Mouse (Mus musculus) midbrain, embryonic 12.5 days (tissue): ENCODE results near the gene Ninj1. TPM values are rescaled to one million over a fixed set of nuclear protein-coding genes. Genes with fewer than 3 reads are reported as not detected.
A peak's percentile ranks its signal among the peaks of the same experiment; 100 is the strongest.

Experiments
- ATAC-seq: fragments of 200-750 bp; cut with Nextera tagmentation; 2 replicates; pipeline ENCODE4 v1.8.0; 2017; ENCODE audit warnings: low read depth, moderate TSS enrichment, moderate library complexity; ENCODE audit not compliant: low FRiP score
- H3K27ac ChIP-seq: fragments of 300-500 bp; sonication (generic); replicated peaks from 2 replicates; pipeline ENCODE4 v1.5.1; 2016; ENCODE audit warnings: mild to moderate bottlenecking
- H3K27me3 ChIP-seq: fragments of 300-500 bp; sonication (generic); 2 replicates; pipeline ENCODE4 v1.6.1; 2016; ENCODE audit warnings: mild to moderate bottlenecking
- H3K36me3 ChIP-seq: fragments of 300-500 bp; sonication (generic); 2 replicates; pipeline ENCODE4 v1.6.1; 2016
- H3K4me1 ChIP-seq: fragments of 300-500 bp; sonication (generic); 2 replicates; pipeline ENCODE4 v1.6.1; 2016
- H3K4me2 ChIP-seq: fragments of 300-500 bp; sonication (generic); replicated peaks from 2 replicates; pipeline ENCODE4 v1.6.1; 2016; ENCODE audit warnings: mild to moderate bottlenecking, moderate library complexity
- H3K4me3 ChIP-seq: fragments of 300-500 bp; sonication (generic); 2 replicates; pipeline ENCODE4 v1.5.1; 2016; ENCODE audit warnings: mild to moderate bottlenecking
- H3K9ac ChIP-seq: fragments of 300-500 bp; sonication (generic); replicated peaks from 2 replicates; pipeline ENCODE4 v1.6.1; 2016; ENCODE audit warnings: mild to moderate bottlenecking, moderate library complexity
- H3K9me3 ChIP-seq: fragments of 300-500 bp; sonication (generic); 2 replicates; pipeline ENCODE4 v1.6.1; 2016; ENCODE audit warnings: mild to moderate bottlenecking
- WGBS: fragments of 180-500 bp; shearing (Covaris S2); methylation state at CpG from one replicate; pipeline ENCODE4 v1.1.7; 2016; 5-methylcytosine and 5-hydroxymethylcytosine counted together
- polyA plus RNA-seq: library from polyadenylated mRNA; unstranded; fragments of >200 nt; fragmentation: Nextera tagmentation; extraction: Ambion mirVana; gene quantifications from 2 replicates; pipeline ENCODE4 v1.2.1, GENCODE M21; 2016

Ninj1 gene
- polyA plus RNA-seq, 1 experiment from 2014 or later: 16.7 TPM

DNA sequence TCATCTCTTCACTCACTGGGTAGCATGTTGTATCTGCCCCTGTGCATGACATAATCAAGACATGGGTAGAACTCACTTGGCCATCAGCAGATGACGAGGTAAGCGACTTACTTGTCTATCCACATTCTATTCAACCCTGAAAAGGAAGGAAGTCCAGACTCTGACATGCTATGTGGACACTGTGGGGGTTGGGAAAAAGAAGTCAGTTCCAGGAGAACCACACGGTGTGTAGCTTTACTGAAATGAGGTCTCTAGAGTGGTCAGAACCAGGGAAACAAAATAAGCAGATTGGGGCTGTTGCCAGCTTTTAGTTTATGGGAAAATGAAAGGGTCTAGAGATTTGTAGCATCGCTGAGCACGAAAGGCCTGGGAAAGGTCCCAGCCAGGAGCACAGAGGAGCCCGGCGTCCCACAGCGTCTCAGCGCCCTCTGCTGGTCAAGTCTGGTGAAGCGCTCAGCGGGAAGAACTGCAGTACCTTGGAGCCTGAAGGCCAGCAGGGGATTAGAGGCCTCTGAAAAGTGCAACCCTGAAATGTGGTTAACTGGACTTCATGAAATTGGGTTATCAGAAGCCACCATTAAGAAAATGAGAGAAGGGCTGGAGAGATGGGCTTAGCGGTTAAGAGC, 14.2 kb upstream of the Ninj1 start:
- Histone ChIP-seq H3K9ac (no peak overlapping the region), H3K4me3 (no peak overlapping the region), H3K36me3 (no peaks in the 10 kb centered on the region), H3K4me2 (no peak overlapping the region), H3K27ac (no peak overlapping the region), H3K27me3 (no peaks in the 10 kb centered on the region), H3K4me1 (no peaks in the 10 kb centered on the region), H3K9me3 (no peaks in the 10 kb centered on the region)
- WGBS: 8% methylated on average over 12 of the region's 12 CpGs
- ATAC-seq: peak; percentile 78

DNA sequence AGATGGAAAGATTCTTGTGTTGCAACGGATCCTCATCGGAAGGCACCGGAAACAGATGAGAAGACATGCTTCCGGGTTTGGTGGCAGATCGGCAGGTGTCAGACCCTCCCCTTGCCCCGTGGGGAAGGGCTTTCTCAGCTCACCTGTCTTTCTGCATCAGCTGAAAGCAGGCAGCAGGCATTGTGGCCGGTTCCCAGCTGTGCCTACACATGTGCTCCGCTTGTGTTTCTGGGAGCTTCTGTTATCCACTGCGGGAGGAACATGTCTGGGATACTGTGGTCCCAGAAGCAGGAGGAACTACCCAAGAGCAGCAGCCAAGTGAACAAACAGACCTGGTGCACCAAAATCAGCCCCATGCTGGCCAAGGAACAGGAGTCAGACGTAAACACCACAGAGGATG, 11.8 kb upstream of the Ninj1 start:
- Histone ChIP-seq H3K36me3 (no peaks in the 10 kb centered on the region), H3K27ac (no peak overlapping the region), H3K4me2 (no peak overlapping the region), H3K4me1 (no peaks in the 10 kb centered on the region), H3K9me3 (no peaks in the 10 kb centered on the region), H3K4me3 (no peak overlapping the region), H3K9ac (no peak overlapping the region), H3K27me3 (no peaks in the 10 kb centered on the region)
- no peak for ATAC-seq
- 79% methylated on average over 10 of the region's 10 CpGs for WGBS

DNA sequence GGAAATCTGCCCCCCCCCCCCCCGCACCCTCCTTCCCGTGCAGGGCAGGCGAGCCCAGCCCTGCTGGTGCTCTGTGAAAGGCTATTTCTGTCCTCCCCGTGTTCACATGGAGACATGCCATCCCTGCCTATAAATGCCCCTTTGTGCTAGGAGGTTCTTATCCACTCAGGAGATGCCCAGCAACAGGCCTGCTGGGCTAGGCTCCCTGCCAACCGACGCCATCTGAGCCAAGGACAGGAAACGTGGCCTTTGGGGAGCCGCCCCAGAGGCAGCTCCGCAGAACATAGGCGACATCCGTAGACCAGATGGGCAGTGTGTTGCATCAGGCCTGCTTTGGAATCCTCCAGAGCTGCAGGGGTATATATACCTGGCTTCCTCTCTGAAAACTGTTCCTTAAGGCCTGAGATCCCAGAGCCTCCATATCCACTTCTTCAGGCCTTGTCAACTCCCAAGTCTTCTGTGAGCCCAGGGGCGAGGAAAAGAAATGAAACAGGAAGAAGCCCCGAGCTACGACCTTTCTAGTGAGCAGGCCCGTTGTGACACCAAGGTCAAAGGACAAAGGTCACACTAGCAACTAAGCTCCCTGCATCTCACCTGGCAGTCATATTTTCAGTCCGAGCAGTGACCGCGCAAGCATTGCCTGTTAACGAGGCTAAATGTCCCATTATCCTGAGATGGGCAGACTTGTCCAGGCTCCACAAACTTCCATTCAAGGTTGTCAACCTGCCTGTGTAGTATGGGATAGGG, 8.3 kb upstream of the Ninj1 start:
- Histone ChIP-seq H3K36me3 (no peaks in the 10 kb centered on the region), H3K9me3 (no peaks in the 10 kb centered on the region), H3K4me3 (no peak overlapping the region), H3K9ac (no peak overlapping the region), H3K27ac (no peak overlapping the region), H3K4me2 (no peak overlapping the region), H3K27me3 (peaks cover 7% of the 10 kb centered on the region; the same call in 1 of the 2 replicates), H3K4me1 (0 out of 2 replicates have a peak, but pooled peaks cover 3% of the 10 kb centered on the region)
- 80% methylated on average over 19 of the region's 19 CpGs for whole genome bisulfite sequencing
- ATAC-seq: no peak

DNA sequence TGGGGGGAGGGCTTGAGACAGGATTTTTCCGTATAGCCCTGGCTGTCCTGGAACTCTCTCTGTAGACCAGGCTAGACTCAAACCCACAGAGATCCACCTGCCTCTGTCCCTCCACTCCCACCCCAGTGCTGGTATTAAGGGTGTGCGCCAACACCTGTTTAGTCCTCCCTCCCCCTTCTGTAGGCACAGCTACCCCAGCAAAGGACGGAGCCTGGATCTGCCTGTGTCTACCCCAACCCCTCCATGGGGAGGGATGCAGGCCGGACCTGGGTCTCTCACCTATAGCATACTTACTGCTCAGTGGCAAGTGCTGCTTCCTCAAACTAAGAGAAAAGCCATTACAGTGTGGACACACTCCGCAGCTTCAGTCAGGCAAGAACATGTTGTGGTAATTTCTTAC, 7.0 kb upstream of the Ninj1 start:
- Histone ChIP-seq H3K4me3 (no peak overlapping the region), H3K4me2 (no peak overlapping the region), H3K36me3 (no peaks in the 10 kb centered on the region), H3K9ac (no peak overlapping the region), H3K4me1 (0 out of 2 replicates have a peak, but pooled peaks cover 3% of the 10 kb centered on the region), H3K27me3 (peaks cover 7% of the 10 kb centered on the region; the same call in 1 of the 2 replicates), H3K27ac (no peak overlapping the region), H3K9me3 (no peaks in the 10 kb centered on the region)
- WGBS: 84% methylated on average over 5 of the region's 5 CpGs
- ATAC-seq: no peak

DNA sequence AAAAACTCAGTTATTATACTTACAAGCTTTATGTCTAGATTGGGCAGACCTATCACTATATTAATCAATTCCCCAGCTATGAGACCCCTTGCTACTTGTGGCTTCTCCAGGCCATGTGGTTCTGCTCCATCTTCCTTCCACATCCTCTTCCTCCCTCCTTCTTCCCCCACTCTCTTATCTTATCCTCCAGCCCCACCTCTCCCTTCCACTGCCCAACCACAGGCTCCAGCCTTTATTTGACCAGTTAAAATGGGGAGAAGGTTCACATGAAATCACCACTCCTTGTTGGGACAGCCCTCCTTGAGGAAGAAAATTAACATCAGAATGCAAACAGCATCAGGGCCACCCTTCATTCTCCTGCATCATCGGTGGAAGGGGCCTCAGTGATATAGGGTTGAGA, 6.6 kb upstream of the Ninj1 start:
- H3K9ac ChIP-seq: no peak overlapping the region
- no peak overlapping the region for H3K27ac ChIP-seq
- no peaks in the 10 kb centered on the region for H3K9me3 ChIP-seq
- H3K4me1 ChIP-seq: 0 out of 2 replicates have a peak, but pooled peaks cover 3% of the 10 kb centered on the region
- H3K36me3 ChIP-seq: no peaks in the 10 kb centered on the region
- H3K4me3 ChIP-seq: no peak overlapping the region
- no peak overlapping the region for H3K4me2 ChIP-seq
- no peak for ATAC-seq
- peaks cover 9% of the 10 kb centered on the region; the same call in 1 of the 2 replicates for H3K27me3 ChIP-seq
- 67% methylated on average over 1 of the region's 1 CpGs for WGBS

DNA sequence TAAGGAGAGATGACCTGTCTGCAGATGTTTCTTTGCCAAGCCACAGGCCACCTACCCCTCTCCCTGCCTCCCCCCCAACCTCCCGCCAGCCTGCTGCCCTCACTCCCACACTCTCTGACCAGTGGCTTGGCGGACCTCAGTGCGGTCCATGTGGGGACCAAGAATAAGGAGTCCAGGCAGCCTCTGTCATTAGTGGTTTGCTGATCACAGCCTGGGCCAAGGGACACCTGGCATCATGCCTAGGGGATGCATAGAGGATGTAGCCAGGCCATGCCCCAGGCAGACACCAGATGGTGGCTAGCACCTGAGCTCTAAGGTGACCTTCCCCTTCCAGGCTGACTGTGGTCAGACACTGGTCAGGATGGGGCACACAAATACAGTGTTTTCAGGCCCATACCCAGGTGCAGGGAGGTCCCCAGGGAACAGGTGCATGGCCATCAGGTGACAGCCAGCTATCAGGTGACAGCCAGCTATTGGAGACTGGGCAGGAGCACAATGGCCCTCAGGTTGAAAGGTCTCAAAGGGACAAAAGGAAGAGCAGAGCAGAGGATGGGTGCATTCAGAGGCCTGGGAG, 5.8 kb upstream of the Ninj1 start:
- WGBS: 89% methylated on average over 3 of the region's 3 CpGs

DNA sequence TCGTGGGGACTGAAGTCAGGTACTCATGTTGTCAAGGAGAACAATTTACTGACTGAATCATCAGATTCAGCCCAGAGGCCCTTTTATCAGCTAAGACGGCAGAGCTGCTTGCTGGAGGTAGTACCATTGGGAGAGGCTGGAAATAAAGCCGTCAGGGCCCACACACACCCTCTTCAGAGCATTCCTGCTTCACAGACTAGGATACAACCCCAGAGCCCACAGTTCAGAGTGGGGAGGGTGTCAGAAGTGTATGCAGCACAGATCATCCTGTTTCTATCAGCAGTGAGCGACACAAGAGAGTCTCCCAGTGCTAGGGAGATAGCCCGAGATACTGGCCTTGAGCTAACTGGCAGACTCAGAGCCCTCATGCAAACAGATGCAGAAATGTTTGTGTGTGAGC, 4.1 kb upstream of the Ninj1 start:
- Histone ChIP-seq H3K9me3 (no peaks in the 10 kb centered on the region), H3K27ac (no peak overlapping the region), H3K27me3 (peaks cover 27% of the 10 kb centered on the region), H3K4me2 (no peak overlapping the region), H3K36me3 (no peaks in the 10 kb centered on the region), H3K9ac (no peak overlapping the region), H3K4me3 (no peak overlapping the region), H3K4me1 (peaks cover 15% of the 10 kb centered on the region)
- ATAC-seq: no peak
- WGBS: 55% methylated on average over 5 of the region's 5 CpGs

More for the DNA sequence above, 5.8 kb upstream of the Ninj1 start:
- no peaks in the 10 kb centered on the region for H3K36me3 ChIP-seq
- no peak overlapping the region for H3K27ac ChIP-seq
- no peak for ATAC-seq
- no peaks in the 10 kb centered on the region for H3K9me3 ChIP-seq
- H3K4me1 ChIP-seq: 0 out of 2 replicates have a peak, but pooled peaks cover 3% of the 10 kb centered on the region
- peaks cover 16% of the 10 kb centered on the region for H3K27me3 ChIP-seq
- H3K4me3 ChIP-seq: no peak overlapping the region
- no peak overlapping the region for H3K4me2 ChIP-seq
- H3K9ac ChIP-seq: no peak overlapping the region

DNA sequence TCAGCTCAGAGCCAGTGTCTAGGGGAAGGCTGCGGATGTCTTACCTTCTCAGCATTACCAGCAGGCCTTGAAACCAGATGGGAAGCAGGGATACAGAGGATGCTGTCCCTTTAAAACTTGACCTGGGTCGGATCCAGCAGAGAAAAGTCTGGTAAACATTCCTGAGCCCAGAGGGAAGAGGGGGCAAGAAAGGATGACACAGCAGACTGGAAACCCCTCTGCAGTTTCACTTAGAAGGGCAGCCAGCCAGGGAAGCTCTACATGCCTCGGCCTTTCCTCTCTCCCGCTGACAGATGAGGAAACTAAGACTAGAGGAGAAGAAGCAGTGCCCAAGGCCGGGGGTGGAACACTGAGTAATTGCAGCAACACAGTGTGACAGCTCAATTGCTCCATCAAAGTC, 3.6 kb upstream of the Ninj1 start:
- 65% methylated on average over 5 of the region's 5 CpGs for WGBS
- no peaks in the 10 kb centered on the region for H3K9me3 ChIP-seq
- no peak for ATAC-seq
- peaks cover 32% of the 10 kb centered on the region for H3K27me3 ChIP-seq
- H3K36me3 ChIP-seq: no peaks in the 10 kb centered on the region
- peaks cover 18% of the 10 kb centered on the region for H3K4me1 ChIP-seq
- H3K4me3 ChIP-seq: no peak overlapping the region
- H3K9ac ChIP-seq: no peak overlapping the region
- no peak overlapping the region for H3K4me2 ChIP-seq
- H3K27ac ChIP-seq: no peak overlapping the region

DNA sequence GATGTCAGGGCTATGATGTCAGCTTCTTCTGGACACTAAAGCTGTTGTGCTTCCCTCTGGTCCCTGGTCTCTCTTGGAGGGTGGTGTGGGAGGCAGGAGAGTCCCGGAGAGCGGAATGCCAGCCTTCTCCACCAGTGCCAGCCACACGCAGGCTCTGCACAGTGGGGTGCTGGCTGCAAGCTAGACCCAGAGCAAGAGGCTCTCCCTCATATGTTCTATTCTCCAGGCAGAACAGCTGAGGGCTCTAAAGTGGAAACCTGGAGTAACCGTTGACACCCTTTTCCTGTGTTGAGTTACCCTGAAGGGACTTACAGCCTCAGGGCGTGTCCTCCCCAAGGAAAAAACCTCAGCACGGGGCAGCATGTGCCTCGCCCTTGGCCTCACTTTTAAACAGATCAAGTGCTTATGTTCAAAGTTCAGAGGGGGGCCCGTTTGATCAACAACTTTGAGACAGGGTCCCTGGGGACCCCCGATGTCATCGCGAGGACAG, 442 bp upstream of the Ninj1 start:
- peaks cover 31% of the 10 kb centered on the region for H3K4me1 ChIP-seq
- H3K27ac ChIP-seq: no peak overlapping the region
- H3K4me2 ChIP-seq: peak overlapping the region; percentile 99
- 14% methylated on average over 11 of the region's 11 CpGs for WGBS
- peak overlapping the region; percentile 58 for H3K9ac ChIP-seq
- H3K9me3 ChIP-seq: no peaks in the 10 kb centered on the region
- peak; percentile 31 for ATAC-seq
- H3K27me3 ChIP-seq: peaks cover 41% of the 10 kb centered on the region
- H3K36me3 ChIP-seq: no peaks in the 10 kb centered on the region
- peak overlapping the region; percentile 66 for H3K4me3 ChIP-seq

DNA sequence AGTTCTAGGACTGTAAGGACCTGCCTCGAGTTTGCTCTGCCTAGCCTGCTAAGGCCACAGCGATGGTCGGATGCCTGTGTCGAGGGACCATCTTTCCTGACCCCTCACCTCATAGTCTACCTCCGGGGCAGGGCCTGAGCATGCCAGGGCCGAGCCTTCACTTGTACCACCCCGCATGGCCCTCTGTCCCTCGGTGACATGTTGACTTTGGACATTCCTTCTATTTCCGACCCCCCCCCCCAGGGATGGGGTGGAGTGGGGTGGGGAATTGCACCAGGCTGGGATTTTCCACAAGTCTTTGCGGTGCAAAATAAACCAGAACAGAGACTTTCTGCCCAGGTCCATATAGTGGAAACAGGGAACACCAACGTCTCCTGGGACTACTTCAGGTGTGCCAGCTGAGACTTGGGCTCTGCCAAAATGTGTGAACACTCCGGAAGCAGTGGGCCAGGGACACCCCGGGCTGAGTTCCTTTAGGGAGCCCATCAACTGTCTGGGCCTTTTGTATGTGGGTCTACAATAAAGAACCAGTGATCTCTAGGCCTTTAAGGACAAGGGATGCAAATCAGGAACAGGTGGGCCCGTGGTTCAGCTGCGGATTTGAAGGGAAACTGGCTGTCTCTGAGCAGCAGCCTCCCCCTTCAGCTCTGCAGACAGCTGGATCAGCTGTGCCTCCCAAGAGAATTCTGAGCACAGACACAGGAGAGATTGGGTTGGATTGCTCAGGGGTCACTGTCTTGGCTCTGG, 1.1 kb downstream of the Ninj1 start:
- H3K4me3 ChIP-seq: peak overlapping the region; percentile 66
- H3K27me3 ChIP-seq: peaks cover 34% of the 10 kb centered on the region
- H3K9ac ChIP-seq: peak overlapping the region; percentile 58
- no peaks in the 10 kb centered on the region for H3K36me3 ChIP-seq
- H3K27ac ChIP-seq: no peak overlapping the region
- H3K4me1 ChIP-seq: peaks cover 29% of the 10 kb centered on the region
- H3K4me2 ChIP-seq: peak overlapping the region; percentile 99
- H3K9me3 ChIP-seq: no peaks in the 10 kb centered on the region
- ATAC-seq: peak; percentile 25; the same call in 1 of the 2 replicates
- 27% methylated on average over 15 of the region's 15 CpGs for WGBS

DNA sequence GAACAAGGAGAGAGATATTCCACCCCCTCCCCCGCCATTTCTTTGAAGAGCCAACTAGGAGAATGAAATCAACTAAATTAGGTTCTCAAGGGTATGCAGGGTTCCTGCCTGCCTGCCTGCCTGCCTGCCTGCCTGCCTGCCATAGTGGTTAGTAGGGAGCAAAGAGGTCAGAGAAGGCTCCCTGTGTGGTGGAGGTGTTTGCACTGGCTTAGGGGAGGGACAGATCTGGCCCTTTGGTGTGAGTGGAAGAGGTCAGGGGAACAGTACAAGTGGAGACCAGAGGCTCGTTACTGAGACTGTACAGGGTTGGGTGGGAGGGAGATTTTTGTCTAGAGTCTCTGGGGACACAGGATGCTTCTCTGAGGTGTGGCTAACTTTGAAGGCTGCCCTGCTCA, 1.7 kb downstream of the Ninj1 start:
- peaks cover 34% of the 10 kb centered on the region for H3K27me3 ChIP-seq
- no peak overlapping the region for H3K4me2 ChIP-seq
- H3K27ac ChIP-seq: no peak overlapping the region
- no peaks in the 10 kb centered on the region for H3K36me3 ChIP-seq
- peaks cover 29% of the 10 kb centered on the region for H3K4me1 ChIP-seq
- no peak overlapping the region for H3K9ac ChIP-seq
- H3K9me3 ChIP-seq: no peaks in the 10 kb centered on the region
- ATAC-seq: no peak
- no peak overlapping the region for H3K4me3 ChIP-seq
- WGBS: 53% methylated on average over 2 of the region's 2 CpGs
